Mouse (Mus musculus) heart, embryonic 13.5 days (tissue): ENCODE data around the gene Akt2. TPM values are rescaled to one million over a fixed set of nuclear protein-coding genes. Genes with fewer than 3 reads are reported as not detected.
A peak's percentile ranks its signal among the peaks of the same experiment; 100 is the strongest.

Source experiments
- ATAC-seq: fragments of 200-750 bp; cut with Nextera tagmentation; 2 replicates; pipeline ENCODE4 v1.8.0; 2017; ENCODE audit warnings: moderate TSS enrichment; ENCODE audit not compliant: insufficient number of reproducible peaks, low FRiP score, low TSS enrichment; ENCODE audit errors: extremely low read depth
- H3K27ac ChIP-seq: fragments of 300-500 bp; sonication (generic); replicated peaks from 2 replicates; pipeline ENCODE4 v1.5.1; 2015; ENCODE audit warnings: moderate library complexity, mild to moderate bottlenecking, inconsistent platforms
- H3K27me3 ChIP-seq: fragments of 300-500 bp; sonication (generic); replicated peaks from 2 replicates; pipeline ENCODE4 v1.6.1; 2015; ENCODE audit warnings: mild to moderate bottlenecking, inconsistent platforms
- H3K36me3 ChIP-seq: fragments of 300-500 bp; sonication (generic); 2 replicates; pipeline ENCODE4 v1.6.1; 2015; ENCODE audit warnings: mild to moderate bottlenecking, inconsistent platforms
- H3K4me1 ChIP-seq: fragments of 300-500 bp; sonication (generic); 2 replicates; pipeline ENCODE4 v1.6.1; 2015; ENCODE audit warnings: inconsistent platforms
- H3K4me2 ChIP-seq: fragments of 300-500 bp; sonication (generic); 2 replicates; pipeline ENCODE4 v1.6.1; 2015; ENCODE audit warnings: inconsistent platforms, mild to moderate bottlenecking, moderate library complexity
- H3K4me3 ChIP-seq: fragments of 300-500 bp; sonication (generic); 2 replicates; pipeline ENCODE4 v1.5.1; 2015; ENCODE audit warnings: moderate library complexity, mild to moderate bottlenecking, inconsistent platforms
- H3K9ac ChIP-seq: fragments of 300-500 bp; sonication (generic); 2 replicates; pipeline ENCODE4 v1.6.1; 2015; ENCODE audit warnings: inconsistent platforms, mild to moderate bottlenecking, moderate library complexity
- H3K9me3 ChIP-seq: fragments of 300-500 bp; sonication (generic); 2 replicates; pipeline ENCODE4 v1.6.1; 2016; ENCODE audit warnings: inconsistent platforms
- WGBS: fragments of 180-500 bp; shearing (Covaris S2); methylation state at CpG from one replicate; pipeline ENCODE4 v1.1.7; 2015; ENCODE audit warnings: mixed read lengths; 5-methylcytosine and 5-hydroxymethylcytosine counted together
- polyA plus RNA-seq: library from polyadenylated mRNA; unstranded; fragments of >200 nt; fragmentation: Nextera tagmentation; extraction: Ambion mirVana; gene quantifications from 2 replicates; pipeline ENCODE4 v1.2.1, GENCODE M21; 2015

Gene Akt2
- polyA plus RNA-seq, 1 experiment from 2014 or later, result 73.4 TPM

GRCm38 (mm10) chr7:27673575-27674131 lies 82.3 kb downstream of the Akt2 start:
- Histone ChIP-seq H3K27me3 (no peaks in the 10 kb centered on the region), H3K4me1 (peaks cover 26% of the 10 kb centered on the region), H3K36me3 (peaks cover 7% of the 10 kb centered on the region), H3K4me2 (peak overlapping the region; percentile 100), H3K9ac (peak overlapping the region; percentile 94), H3K9me3 (no peaks in the 10 kb centered on the region), H3K27ac (peak overlapping the region; percentile 87; the same call in 1 of the 2 replicates), H3K4me3 (peak overlapping the region; percentile 91)
- no peak for ATAC-seq
- 2% methylated on average over 51 of the region's 52 CpGs for WGBS

DNA sequence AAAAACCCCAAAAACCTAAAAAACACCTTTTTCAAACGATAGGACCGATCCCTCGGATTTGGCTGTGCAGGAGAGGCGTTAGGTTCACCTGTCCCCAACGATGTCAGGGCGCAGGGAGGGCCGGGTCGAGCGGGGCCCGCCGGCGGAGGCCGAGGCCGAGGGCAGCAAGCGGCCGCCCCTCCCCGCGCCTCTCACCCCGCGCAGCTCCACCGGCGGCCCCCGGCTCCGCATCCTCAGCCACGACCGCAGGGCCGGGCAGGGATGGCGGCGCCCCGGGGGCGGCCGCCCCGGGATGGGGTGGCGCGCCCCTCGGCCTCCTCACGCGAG lies 82.8 kb downstream of the Akt2 start:
- WGBS, result under 1% methylated on average over 32 of the region's 38 CpGs
- Histone ChIP-seq H3K9me3 (no peaks in the 10 kb centered on the region), H3K27me3 (no peaks in the 10 kb centered on the region), H3K9ac (peak overlapping the region; percentile 94), H3K36me3 (peaks cover 7% of the 10 kb centered on the region), H3K4me1 (peaks cover 26% of the 10 kb centered on the region), H3K4me2 (peak overlapping the region; percentile 100), H3K27ac (peak overlapping the region; percentile 87), H3K4me3 (peak overlapping the region; percentile 91)
- ATAC-seq, result no peak; the same call in 1 of the 2 replicates

DNA sequence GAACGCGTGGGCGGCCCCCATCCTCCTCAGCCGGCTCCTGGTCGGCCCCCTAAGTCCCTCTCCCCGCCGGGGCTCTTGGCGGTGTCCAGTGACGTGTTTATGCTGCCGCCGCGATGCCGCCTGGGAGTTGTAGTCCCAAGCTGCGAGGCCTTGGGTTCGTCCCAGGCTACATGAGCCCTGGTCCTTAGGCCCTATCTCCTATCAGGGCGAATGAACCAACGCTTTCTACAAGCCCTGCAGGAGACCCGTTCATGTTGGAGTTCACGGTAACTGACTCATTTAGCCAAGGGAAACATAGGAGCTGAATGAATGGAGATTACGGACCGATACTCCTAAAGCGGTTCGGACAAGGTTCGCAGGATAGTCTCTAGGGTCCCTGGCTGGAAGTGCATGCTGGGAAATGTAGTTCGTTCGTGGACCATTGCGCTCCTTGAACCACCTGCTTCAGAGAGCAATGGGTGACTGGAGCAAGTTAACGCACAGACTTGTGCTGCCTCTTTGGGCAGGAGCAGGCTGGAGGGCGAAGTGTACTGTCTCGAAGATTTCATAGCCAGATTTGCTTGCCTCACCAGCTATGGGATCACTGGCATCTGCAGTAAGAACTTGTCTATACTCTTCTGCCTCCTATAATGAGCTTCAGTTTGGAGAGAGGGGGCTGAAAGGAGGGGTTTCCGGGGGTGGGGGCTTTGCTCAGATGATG lies 83.3 kb downstream of the Akt2 start, which contains the start of gene Map3k10:
Map3k10 (minus strand) TSS at position 77 of the 700 bp plus-strand sequence.
- peak; percentile 95 for ATAC-seq
- peak within 1 kb of the TSS; percentile 94 for H3K9ac ChIP-seq
- H3K36me3 ChIP-seq, result peaks cover 7% of the 10 kb centered on the region
- H3K4me3 ChIP-seq, result peak within 1 kb of the TSS; percentile 91
- H3K27ac ChIP-seq, result peak within 1 kb of the TSS; percentile 87
- peak within 1 kb of the TSS; percentile 100 for H3K4me2 ChIP-seq
- H3K27me3 ChIP-seq, result no peaks in the 10 kb centered on the region
- under 1% methylated on average over 31 of the region's 31 CpGs for WGBS
- H3K4me1 ChIP-seq, result peaks cover 26% of the 10 kb centered on the region
- H3K9me3 ChIP-seq, result no peaks in the 10 kb centered on the region

DNA sequence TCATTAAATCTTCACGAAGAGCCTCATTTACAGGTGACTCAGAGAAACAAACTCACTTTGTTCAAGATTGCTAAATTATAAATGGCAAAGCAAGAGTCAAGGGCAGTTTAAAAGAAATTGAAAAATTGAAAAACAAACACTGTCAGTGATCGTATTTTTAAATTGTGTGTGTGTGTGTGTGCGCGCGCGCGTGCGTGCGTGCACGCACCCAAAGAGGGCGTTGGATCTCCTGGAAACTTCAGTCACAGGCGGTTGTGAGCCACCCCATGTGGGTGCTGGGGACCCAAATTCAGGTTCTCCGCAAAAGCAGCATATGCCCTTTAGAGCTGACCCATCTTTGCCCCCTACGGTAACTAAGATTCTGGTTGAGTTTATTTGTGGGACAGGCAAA lies 83.9 kb downstream of the Akt2 start:
- 28% methylated on average over 14 of the region's 14 CpGs for WGBS
- ATAC-seq, result no peak
- Histone ChIP-seq H3K4me3 (peak overlapping the region; percentile 91), H3K36me3 (peaks cover 2% of the 10 kb centered on the region), H3K27ac (no peak overlapping the region), H3K4me2 (peak overlapping the region; percentile 100), H3K4me1 (peaks cover 26% of the 10 kb centered on the region), H3K27me3 (no peaks in the 10 kb centered on the region), H3K9me3 (no peaks in the 10 kb centered on the region), H3K9ac (peak overlapping the region; percentile 94; the same call in 1 of the 2 replicates)

- no peak overlapping the region for H3K27ac ChIP-seq
- no peaks in the 10 kb centered on the region for H3K9me3 ChIP-seq
- H3K4me1 ChIP-seq, result peaks cover 14% of the 10 kb centered on the region
- peaks cover 22% of the 10 kb centered on the region for H3K27me3 ChIP-seq
- H3K9ac ChIP-seq, result no peak overlapping the region
- no peak overlapping the region for H3K4me2 ChIP-seq
- no peaks in the 10 kb centered on the region for H3K36me3 ChIP-seq
- WGBS, result 24% methylated on average over 2 of the region's 2 CpGs
- ATAC-seq, result no peak
- H3K4me3 ChIP-seq, result no peak overlapping the region
Measured at GRCm38 (mm10) chr7:27683218-27683617, 91.9 kb downstream of the Akt2 start.

DNA sequence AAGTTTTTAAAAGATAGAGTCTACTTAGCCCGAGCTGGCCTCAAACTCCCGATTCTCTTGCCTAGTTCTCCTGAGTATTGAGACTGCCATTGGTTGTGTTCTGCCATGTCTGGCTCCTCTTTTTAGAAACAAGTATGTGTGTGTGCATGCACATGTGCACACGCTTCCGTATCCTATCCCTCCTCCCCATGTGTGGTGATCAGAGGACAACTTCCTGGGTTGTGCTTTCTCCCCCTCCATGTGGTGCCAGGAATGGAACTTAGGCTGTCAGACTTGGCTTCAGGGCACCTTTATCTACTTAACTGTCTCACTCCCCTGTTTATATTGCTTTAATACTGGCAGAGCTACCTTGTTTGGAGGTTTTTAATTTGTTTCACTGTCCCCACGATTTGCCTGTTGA lies 93.9 kb downstream of the Akt2 start:
- H3K4me3 ChIP-seq, result 0 out of 2 replicates have a peak overlapping the region, but pooled peaks have one; percentile 8
- no peaks in the 10 kb centered on the region for H3K36me3 ChIP-seq
- no peak overlapping the region for H3K9ac ChIP-seq
- H3K27me3 ChIP-seq, result peaks cover 22% of the 10 kb centered on the region
- H3K4me2 ChIP-seq, result peak overlapping the region; percentile 40
- no peaks in the 10 kb centered on the region for H3K9me3 ChIP-seq
- peaks cover 25% of the 10 kb centered on the region for H3K4me1 ChIP-seq
- WGBS, result 31% methylated on average over 5 of the region's 5 CpGs
- no peak overlapping the region for H3K27ac ChIP-seq
- ATAC-seq, result no peak

- no peak overlapping the region for H3K4me3 ChIP-seq
- peaks cover 25% of the 10 kb centered on the region for H3K4me1 ChIP-seq
- no peak overlapping the region for H3K9ac ChIP-seq
- H3K27ac ChIP-seq, result no peak overlapping the region
- no peaks in the 10 kb centered on the region for H3K36me3 ChIP-seq
- peaks cover 22% of the 10 kb centered on the region for H3K27me3 ChIP-seq
- H3K4me2 ChIP-seq, result peak overlapping the region; percentile 40
- no peak for ATAC-seq
- H3K9me3 ChIP-seq, result no peaks in the 10 kb centered on the region
- 1% methylated on average over 6 of the region's 6 CpGs for WGBS
Measured at GRCm38 (mm10) chr7:27685681-27686080, 94.3 kb downstream of the Akt2 start.

GRCm38 (mm10) chr7:27687043-27687442 lies 95.7 kb downstream of the Akt2 start:
- Histone ChIP-seq H3K27me3 (peaks cover 16% of the 10 kb centered on the region), H3K9me3 (no peaks in the 10 kb centered on the region), H3K27ac (no peak overlapping the region), H3K4me2 (no peak overlapping the region), H3K36me3 (no peaks in the 10 kb centered on the region), H3K4me3 (no peak overlapping the region), H3K4me1 (peaks cover 25% of the 10 kb centered on the region), H3K9ac (no peak overlapping the region)
- WGBS, result 76% methylated on average over 1 of the region's 1 CpGs
- no peak for ATAC-seq

DNA sequence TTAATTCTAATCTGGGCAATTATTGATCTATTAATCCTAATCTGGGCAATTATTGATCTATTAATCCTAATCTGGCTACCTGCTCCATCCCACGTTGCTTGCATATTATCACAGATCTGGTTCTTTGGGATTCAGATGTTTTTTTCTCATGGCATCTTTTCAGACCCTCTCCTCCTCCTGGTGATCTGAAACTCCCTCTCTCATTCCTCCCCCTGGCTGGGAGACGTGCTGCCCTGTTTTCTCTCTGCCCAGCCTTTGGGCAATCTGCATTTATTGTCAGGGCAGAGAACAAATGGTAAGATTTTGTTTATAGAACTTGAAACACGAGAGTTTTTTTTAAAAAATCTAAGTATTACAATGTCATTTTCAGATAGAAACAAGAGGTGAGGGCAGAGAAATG lies 96.5 kb downstream of the Akt2 start:
- peak overlapping the region; percentile 86 for H3K4me2 ChIP-seq
- no peak overlapping the region for H3K9ac ChIP-seq
- 62% methylated on average over 3 of the region's 3 CpGs for WGBS
- no peak for ATAC-seq
- H3K4me3 ChIP-seq, result peak overlapping the region; percentile 61
- H3K36me3 ChIP-seq, result no peaks in the 10 kb centered on the region
- H3K4me1 ChIP-seq, result peaks cover 25% of the 10 kb centered on the region
- peaks cover 16% of the 10 kb centered on the region for H3K27me3 ChIP-seq
- no peaks in the 10 kb centered on the region for H3K9me3 ChIP-seq
- H3K27ac ChIP-seq, result no peak overlapping the region

DNA sequence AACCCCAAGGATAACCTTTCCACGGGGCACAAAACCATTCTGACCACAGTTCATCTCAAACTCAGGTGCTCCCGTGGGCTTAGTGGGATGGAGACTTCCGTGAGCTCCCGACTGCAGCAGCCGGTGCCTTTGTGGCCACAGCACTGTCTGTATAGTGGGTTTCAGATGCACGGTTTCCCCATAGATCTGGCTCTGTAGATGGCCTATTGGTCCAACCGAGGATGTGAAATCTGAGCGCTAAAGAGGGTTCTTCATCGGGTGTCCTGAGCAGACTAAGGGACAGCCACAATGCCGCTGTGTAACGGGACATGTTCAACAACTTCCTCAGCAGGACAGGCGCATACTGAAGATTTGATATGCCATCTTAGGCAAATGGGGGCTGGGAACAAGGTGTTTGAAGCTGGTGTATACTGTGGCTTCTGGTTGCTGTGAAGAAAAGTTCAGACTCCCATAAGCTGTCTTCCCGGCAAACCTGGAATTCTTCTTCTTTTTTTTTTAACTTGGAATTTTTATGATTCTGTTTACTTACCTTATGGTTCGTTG lies 97.0 kb downstream of the Akt2 start:
- 37% methylated on average over 14 of the region's 14 CpGs for WGBS
- Histone ChIP-seq H3K4me2 (peak overlapping the region; percentile 86), H3K9me3 (no peaks in the 10 kb centered on the region), H3K27me3 (peaks cover 16% of the 10 kb centered on the region), H3K27ac (peak overlapping the region; percentile 67; the same call in 1 of the 2 replicates), H3K9ac (peak overlapping the region; percentile 87), H3K4me3 (peak overlapping the region; percentile 61), H3K36me3 (no peaks in the 10 kb centered on the region), H3K4me1 (peaks cover 23% of the 10 kb centered on the region)
- ATAC-seq, result no peak

- Histone ChIP-seq H3K4me3 (peak within 1 kb of the TSS; percentile 61), H3K9me3 (no peaks in the 10 kb centered on the region), H3K27ac (peak within 1 kb of the TSS; percentile 67), H3K36me3 (no peaks in the 10 kb centered on the region), H3K9ac (peak within 1 kb of the TSS; percentile 87), H3K27me3 (peaks cover 13% of the 10 kb centered on the region), H3K4me1 (peaks cover 21% of the 10 kb centered on the region), H3K4me2 (peak within 1 kb of the TSS; percentile 86)
- peak; percentile 98 for ATAC-seq
- 1% methylated on average over 19 of the region's 19 CpGs for WGBS
Measured at GRCm38 (mm10) chr7:27688815-27689612, 97.7 kb downstream of the Akt2 start, which contains the start of gene Zfp607b. TSS of gene Zfp607b (plus strand) at chr7:27689340.
